Mouse (Mus musculus) T-helper 2 cell (primary cell): Measurements from ENCODE around the gene Lrtm2.
"Not testable (repeated sequence)": the region's sequence is repeated elsewhere in the genome, so short reads cannot be mapped to it uniquely, and the experiment has no call there.

ENCODE experiments used
- in situ Hi-C: fragments of 300-600 bp; cut with MboI, MseI; formaldehyde crosslinking; loops from one replicate; pipeline ENCODE4 v1.15.1; 2025; ENCODE audit warnings: high pct_unique_total_duplicates

The Lrtm2 gene

DNA sequence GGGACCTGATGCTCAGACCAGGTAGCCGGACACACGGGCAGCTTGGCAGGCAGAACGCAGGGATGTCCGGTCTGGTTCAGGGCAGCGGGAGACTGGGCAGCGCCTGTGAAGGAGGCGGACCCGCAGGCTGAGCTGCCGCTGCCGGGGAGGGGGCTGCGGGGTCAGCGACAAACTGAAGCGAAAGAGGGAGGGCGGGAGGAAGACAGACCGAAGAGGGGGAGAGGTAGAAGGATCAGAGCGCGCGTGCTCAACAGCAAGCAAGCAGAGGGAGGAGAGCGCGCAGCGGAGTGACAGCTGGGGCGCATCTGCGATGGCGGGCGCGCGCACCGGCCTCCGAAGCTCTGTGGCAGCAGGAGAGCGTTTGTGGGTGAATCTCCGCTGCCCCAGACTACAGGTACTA, at the start of gene Lrtm2:
Gene Lrtm2 (minus strand): TSS at position 261 of the 400 bp plus-strand sequence.
- in situ Hi-C loops, result no loop called here

DNA sequence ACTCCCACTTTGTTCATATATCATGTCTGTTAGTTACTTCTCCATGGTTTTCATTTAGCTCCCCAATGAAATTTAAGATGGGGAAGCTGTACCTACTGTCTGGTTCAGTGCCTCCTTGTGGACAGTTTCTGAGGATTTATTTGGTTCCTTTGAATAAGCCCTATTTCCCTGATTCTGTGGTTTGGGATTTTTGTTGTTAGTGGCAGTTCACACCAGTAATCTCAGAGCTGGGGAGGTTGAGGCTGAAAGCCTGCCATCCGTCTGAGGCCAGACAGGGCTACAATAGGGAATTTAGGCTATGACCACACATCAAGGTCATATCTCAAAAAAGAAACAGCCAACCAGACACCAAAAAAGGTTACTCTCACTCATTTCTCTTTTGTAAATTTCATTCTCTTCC, 48.1 kb upstream of the Lrtm2 start:
- in situ Hi-C loops, result no loop called here

DNA sequence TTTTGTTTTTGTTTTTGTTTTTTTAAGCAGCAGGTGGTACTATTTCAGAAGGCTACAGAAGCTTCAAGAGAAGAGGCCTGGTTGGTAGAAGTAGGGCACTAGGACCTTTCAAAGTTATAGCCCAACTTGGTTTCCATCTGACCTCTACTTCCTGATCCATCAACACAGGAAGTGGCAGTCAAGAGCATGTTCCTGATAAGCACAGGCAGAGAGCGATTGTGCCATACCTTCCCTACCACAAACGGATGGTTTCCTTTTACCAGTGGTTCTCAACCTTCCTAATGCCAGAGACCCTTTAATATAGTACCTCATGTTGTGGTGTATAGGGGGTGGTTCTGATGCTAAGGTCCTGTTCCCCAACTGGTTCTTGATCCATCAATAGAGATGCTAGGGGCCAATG, 47.0 kb upstream of the Lrtm2 start:
- in situ Hi-C loops, result no loop called here

DNA sequence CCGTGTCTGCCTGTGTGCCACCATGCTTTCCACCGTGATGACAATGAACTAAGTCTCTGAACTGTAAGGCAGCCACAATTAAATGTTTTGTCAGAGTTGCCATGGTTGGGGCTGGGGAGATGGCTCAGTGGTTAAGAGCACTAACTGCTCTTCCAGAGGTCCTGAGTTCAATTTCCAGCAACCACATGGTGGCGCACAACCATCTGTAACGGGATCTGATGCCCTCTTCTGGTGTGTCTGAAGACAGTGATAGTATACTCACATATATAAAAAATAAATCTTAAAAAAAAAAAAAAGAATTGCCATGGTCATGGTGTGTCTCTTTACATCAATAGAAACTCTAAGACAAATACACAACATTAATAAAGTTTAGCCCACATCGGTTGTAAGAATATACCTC, 44.5 kb upstream of the Lrtm2 start:
- in situ Hi-C loops, result no loop called here

DNA sequence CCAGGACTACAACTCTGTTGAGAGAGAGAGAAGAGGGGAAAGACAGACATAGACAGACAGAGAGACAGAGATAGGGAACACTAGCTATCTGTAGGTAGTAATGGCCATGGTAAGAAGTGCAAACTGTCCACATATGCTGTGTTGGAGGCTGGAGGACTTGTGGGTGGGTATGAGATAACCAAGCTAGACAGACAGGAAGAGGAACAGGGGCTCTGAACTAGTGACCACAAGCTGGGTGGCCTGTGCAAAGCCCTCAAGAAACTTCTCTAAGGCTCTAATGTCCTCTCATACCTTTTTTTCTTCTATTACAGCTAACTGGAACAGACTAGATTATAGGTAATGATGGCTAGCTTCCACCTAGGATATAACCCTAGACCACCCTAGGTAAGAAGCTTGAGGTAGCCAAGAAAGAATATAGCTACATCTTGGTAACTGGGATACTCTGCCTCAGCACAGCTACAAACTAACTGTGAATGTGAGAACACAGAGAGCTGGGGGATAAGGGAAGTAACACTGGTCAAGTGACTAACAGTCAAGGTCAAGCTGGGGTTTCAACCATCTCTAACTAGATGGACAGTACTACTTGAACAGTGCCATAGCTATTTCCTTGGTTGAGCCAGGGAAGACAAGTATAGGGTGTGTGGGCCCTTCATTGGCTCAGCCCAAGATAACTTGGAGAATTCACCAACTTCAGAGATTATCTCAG, 42.6 kb upstream of the Lrtm2 start:
- in situ Hi-C loops, result no loop called here

DNA sequence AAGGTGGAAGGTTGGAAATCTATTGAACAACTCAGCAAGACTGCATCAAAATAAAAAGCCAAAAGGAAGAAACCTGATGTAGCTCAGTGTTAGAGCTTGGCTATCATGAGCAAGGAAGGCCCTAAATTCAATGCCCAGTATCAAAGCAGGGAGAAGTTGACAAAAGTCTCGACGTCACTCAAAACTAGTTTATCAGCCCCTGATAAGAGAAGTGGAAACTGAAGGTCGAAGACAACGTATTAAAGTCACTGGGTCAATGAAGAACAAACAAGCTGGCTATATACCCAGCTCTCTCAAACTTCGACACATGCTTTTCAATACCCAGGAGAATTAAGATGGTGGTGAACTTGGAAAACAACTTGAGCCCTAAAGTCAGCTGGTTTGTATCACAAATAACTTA, 41.7 kb upstream of the Lrtm2 start:
- in situ Hi-C loops, result no loop called here

DNA sequence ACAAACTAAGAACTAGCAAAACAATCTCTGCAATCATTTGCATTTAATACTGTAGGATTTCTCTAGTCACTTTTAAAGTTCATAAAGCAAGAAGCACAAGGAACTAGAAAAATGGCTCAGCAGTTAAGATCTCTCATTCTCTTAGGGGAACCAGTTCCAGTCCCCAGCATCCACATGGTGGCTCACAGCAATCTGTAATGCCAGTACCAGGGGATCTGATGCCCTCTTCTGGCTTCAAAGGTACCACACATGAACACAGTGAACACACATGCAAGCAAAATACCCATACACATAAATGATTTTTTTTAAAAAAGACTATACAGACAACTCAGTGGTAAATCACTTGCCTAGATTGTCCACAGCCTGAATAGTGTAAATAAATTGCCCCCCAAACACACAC, 41.1 kb upstream of the Lrtm2 start:
- in situ Hi-C loops, result no loop called here

DNA sequence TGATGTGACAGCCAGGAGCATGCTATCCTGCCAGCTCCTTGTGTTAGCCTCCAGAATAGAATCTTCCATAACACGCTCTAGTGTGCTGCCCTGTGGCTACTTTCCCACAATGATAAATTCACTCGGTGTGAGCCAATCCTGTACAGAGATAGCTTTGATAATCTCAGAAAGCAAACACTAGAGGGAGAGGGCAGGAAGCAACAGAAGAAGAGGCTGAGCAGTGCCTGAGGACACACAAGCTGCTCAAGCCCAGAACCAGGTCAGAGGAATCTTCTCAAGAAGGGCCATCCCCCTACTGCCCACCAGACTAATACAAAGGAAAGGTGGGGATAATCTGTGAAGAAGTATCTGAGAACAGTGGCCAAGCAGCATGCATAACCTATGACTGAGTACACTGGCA, 36.8 kb upstream of the Lrtm2 start:
- in situ Hi-C loops, result no loop called here

DNA sequence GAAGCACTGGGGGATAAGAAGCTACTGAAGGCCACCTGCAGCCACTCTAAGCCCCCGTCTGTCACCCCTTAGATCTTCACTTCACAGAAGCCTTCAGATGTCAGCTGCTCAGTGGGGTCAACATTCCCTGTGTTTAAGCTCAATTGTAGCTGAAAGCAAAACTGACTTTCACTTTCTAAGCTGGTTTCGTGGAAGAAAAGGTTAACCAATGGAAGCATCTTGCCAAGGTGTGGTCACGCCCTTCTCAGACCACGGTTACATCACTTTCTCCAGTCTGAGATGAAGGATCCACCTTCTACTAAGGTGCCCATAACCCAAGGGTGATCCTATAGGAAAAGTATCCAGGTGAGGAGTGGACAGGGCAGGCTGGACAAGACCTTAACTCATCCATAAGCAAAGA, 36.2 kb upstream of the Lrtm2 start:
- in situ Hi-C loops, result not testable (repeated sequence)

DNA sequence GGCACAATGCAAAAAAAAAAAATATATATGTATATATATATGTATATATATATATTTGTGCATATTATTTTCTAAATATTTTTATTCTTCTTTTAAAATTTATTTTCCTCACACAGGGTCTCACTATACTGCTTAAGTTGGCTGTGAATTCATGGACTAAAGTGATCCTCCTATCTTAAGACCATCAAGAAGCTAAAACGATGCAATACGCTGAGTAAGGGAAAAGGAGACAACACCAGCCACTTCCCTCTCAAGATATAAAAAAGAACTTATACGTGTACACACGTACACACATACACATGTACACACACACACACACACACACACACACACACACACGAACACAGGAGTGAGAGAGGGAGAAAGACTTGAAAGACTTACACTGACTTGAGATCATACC, 33.0 kb upstream of the Lrtm2 start:
- in situ Hi-C loops, result no loop called here

DNA sequence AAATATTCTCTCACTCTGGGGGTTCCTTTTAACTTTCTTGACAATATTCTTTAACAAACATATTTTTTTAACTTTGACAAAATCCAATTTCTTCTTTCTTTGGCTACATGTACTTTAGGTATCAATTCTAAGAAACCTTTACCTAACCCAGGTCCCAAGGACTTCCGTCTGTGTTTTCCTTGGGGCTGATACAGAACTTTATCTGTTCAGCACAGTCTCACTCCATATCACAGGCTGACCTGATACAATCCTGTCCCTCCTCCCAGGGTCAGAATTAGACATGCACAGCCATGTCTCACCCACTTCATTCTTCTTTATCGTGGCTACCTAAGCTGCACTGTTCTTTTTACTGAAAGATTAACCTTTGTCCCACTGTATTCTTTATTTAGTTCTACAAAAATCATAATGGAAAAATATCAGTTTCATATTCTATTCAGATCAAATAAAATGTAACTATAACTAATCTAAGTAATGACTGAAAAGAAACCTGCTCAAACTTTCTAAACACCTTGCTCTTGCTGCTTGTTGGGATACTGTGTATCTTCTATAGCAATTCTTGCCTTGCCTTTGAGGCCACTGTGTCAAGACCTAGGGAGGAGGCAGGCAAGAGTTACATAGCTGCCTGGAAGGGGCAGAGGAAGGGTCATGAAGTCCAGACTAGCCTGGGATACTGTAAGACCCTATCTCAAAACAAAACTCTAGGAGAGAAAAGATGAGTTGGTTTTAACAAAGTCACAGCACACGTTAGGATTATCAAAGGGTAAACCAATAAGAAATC, 30.5 kb upstream of the Lrtm2 start:
- in situ Hi-C loops, result no loop called here

DNA sequence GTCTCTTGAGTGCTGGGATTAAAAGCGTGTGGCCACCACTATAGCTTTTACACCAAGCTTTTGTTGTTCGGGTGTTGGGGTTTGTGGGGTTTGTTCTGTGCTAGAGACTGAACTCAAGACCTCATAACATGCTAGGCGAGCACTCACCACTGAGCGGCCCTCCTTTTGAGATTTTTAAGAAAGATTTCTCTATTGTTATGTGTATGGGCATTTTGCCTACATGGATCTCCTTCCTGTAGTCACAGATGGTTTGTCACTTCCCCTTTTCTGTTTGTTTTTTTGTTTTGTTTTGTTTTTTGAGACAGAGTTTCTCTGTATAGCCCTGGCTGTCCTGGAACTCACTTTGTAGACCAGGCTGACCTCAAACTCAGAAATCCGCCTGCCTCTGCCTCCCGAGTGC, 29.7 kb upstream of the Lrtm2 start:
- in situ Hi-C loops, result not testable (repeated sequence)

DNA sequence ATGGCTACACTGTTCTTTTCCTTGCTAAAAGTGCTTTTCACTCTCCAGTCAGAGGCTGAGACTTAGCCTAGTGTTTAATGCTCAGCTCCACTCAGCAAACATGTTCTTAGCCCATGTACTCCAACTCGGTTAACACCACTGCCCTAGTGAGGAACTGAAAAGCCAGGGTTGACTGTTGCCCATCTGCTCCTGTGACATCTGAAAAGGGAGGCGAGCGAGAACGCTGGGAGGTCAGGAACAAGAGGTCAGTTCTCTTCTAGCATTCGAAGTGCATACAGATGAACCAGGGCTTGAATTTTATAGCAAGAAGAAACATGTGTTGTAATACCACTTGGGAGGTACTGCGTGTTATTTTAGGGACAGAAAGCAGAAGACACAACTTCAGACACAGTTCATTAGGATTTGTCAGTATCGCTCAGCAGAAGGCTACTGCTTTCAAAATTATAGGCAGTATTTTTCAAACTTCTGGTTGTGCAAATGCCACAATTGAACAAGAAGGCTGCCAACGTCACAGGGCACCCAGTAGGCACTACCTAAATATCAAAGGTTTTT, 27.5 kb upstream of the Lrtm2 start:
- in situ Hi-C loops, result no loop called here

DNA sequence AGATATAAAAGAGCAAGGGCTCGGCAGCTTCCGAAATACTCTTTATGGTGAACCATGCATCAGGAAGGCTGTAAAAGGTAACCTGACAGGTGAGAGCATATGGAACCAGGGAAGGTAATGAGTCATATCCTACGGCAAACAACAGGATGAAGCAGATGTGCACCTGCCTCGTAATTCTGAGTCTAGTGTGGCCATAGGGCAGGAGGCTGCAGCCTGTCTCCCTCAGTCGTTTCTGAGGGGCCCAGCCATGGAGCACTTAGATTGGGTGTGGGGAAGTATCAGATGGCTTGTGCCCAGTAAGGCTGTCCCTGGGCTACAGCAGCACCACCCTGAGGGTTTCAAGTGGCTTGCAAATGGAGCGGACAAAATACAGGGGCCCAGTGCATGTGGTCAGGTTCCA, 21.9 kb upstream of the Lrtm2 start:
- in situ Hi-C loops, result loop anchor here (5.0 kb wide), 1 partner anchor 75 kb away; no protein-coding TSS in a partner anchor

DNA sequence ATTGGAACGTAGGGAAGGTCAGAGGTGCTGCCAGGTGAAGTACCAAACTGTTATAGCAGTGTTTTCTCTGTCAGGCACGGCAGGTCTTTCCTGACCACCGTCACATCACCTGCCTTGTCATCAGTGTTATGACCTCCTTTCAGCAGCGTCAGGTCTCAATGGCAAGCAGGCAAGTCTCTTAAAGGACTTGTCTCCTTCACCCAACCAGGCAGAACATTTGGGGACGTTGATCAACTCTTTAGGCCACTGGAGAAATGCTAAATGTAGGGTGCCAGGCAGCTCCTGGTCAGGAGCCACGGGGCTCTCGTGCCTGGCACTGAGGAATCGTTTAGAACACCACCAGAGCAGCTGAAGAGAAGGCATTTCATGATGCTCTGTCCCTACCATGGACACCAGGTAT, 21.1 kb upstream of the Lrtm2 start:
- in situ Hi-C loops, result loop anchor here (5.0 kb wide), 1 partner anchor 76 kb away; no protein-coding TSS in a partner anchor

DNA sequence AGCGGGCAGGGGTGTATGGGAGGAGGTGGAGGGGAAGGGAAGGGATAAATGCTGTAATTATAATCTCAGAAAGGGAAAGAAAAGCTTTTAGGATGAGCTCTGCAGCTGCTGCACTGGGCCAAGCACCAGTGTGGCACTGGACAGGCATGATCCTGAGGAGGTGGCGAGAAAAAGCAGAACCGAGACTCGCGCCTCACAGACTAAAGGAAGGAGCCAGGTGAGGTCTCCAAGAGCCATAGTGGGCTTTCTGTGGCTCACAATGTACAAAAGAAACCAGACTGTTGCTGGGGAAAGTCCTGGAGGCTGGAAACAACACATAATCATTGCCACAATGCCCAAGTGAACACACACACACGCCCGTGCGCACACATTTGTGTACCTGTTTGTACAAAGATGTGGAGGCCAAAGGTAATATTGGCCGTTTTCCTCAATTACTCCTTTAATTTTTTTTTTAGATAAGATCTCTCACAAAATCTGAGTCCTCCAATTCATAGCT, 20.2 kb upstream of the Lrtm2 start:
- in situ Hi-C loops, result loop anchor here (5.0 kb wide), 1 partner anchor 77 kb away; no protein-coding TSS in a partner anchor

DNA sequence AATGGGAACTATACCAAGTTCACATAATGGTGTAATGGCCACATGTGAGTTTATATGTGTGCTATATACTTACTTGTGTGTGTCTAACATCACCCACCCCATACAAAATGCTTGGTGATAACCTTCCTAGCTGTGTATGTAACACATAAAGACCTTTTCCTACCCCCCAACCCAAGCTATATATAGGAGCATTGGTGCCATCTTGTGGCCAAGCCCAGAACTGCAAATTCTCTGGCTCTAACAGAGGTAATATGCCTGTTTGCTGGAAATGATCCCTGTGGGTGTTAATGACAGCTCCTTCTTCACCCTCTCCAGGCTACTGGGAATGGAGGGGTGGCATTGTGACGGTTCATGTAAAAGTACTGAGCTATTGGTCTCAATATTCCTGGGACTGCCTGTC, 17.7 kb upstream of the Lrtm2 start:
- in situ Hi-C loops, result loop anchor here (5.0 kb wide), 1 partner anchor 126 kb away; no protein-coding TSS in a partner anchor

DNA sequence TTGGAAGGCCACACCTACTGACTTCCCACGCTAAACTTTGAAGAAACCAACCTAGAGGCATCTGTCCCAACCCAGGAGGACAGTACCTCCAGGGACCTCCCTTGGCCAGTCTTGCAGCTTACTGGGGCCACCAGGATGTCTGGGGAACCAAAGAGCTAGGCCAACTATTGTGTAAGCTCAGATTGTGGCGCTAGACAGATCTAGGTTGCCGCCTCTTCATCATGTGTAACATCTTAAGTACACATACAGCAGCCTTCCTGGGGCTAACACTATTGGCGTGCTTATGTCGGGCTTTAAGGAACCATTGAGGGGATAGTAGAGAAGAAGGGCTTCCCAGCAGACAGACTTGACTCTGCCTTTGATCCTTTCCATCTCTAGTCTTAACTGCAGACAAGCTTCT, 17.2 kb upstream of the Lrtm2 start:
- in situ Hi-C loops, result loop anchor here (5.0 kb wide), 1 partner anchor 126 kb away; no protein-coding TSS in a partner anchor

DNA sequence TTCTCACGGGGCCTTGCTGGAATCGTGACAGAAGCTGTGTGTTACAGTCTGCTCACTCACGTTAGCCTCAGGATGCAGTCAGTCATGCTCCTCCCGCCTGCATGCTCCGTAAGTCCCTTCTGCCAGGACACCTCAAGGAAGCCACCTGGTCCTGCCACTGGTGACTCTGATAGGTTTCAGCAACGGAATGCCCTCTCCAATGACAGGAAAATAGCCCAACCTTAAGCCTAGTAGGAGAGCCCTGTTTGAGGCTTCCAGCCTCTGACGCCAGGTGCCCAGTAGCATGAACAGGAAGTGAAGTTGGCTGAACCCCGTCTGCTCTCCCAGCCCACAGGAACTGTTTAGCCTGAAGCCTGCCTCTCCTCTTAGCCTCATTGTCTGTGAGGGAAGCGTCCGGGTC, 15.7 kb upstream of the Lrtm2 start:
- in situ Hi-C loops, result loop anchor here (5.0 kb wide), 1 partner anchor 124 kb away; no protein-coding TSS in a partner anchor

DNA sequence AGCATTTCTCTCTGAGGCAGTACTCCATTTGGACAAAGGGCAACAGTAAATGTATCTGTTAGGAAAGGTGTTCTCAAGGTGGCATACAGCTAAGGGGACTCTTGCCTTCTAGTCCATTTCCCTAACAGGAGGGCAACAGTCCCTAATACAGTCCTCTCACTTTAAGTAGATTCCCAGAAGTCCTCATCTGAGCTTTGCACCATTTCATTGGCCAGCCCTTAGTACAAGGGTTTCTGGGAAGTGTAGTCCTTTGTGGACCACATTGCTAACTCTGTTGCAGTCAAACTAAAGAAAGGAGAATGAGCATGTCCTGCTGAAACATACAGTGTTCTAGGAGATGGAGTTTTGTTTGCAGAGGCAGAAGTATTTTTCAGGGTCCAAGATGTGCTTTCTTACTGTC, 10.8 kb upstream of the Lrtm2 start:
- in situ Hi-C loops, result no loop called here

DNA sequence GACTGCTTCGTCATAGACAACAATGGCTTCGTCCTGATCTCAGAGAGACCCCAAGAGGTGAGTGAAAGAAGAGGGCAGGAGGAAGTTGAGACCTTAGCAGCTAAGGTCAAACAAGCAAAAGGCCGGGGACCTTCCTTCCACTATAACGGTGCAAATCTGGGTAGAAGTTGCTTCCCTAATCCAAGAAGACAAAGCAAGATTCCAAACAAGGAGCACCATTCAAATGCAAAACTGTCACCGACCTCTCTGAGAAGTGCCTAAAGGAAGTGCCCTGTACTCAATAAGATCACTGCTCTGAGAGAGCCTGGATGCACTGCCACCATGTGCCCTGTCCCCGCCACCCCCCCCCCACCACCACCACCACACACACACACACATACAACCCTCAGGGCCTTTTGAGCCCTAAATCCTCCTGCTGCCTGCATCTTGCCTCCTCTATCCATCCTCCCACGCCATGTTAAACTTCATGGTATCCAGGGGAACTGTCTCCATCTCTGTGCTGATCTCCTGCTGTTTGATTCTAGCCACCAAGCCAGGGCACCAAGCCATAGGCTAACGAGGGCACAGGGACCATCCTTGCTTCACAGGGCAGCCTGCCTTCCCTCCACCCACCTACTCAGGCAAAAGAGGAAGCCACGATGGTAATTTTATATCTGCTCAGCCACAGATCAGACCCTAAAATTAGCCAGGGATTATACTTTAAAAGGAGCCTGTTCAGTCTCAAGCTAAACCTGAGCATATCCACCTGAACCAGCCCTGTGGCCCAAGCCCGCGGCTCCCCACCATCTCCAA, 7.8 kb upstream of the Lrtm2 start:
- in situ Hi-C loops, result no loop called here

DNA sequence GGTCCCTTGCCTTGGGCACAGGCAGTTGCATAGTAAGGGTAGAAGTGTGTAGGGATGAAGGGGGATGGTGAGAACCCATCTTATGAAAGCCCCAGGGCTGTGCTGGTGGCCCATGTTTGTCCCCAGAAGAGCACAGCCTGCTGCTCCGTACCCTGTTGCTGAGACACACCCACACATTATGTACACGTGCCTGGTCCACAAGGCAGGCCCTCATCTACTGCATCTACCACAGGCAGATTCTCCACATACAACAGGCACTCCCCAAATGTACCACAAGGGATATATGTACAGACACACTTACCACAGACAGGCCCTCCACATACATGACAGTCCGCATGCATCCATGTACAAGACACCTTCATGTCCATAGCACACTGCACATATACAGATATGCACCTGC, 6.7 kb upstream of the Lrtm2 start:
- in situ Hi-C loops, result no loop called here
